Mouse (Mus musculus): Measurements from ENCODE around the gene Capn11.

Capn11 gene

GRCm38 (mm10) chr17:45582715-45583355 is 76.3 kb downstream of the Capn11 start:
- no peak for DNase-seq (ENCODE audit: low read depth, low spot score)

GRCm38 (mm10) chr17:45582188-45582587 is 76.9 kb downstream of the Capn11 start:
- DNase-seq (ENCODE audit: low read depth, low spot score): no peak

GRCm38 (mm10) chr17:45581567-45581983 is 77.5 kb downstream of the Capn11 start:
- DNase-seq (ENCODE audit: low read depth, low spot score): no peak

GRCm38 (mm10) chr17:45580958-45581477 is 78.1 kb downstream of the Capn11 start:
- DNase-seq (ENCODE audit: low read depth, low spot score): no peak
